Mouse (Mus musculus) lung, postnatal 0 days (tissue): ENCODE data around the gene Cdipt.

Experiments
- CTCF ChIP-seq: IDR thresholded peaks from 2 replicates; pipeline ENCODE4 v1.5.1; 2016; ENCODE audit warnings: antibody characterized with exemption, mild to moderate bottlenecking
- EP300 ChIP-seq: IDR thresholded peaks from 2 replicates; pipeline ENCODE4 v1.6.1; 2016; ENCODE audit warnings: antibody characterized with exemption, mild to moderate bottlenecking, control low read depth

- TF ChIP-seq CTCF (no peak), EP300 (no peak; the same call in 1 of the 2 replicates)
Measured at GRCm38 (mm10) chr7:127008239-127009019, 32.7 kb downstream of the Cdipt start.
